Mouse (Mus musculus) CH12.LX (cell line): Measurements from ENCODE around the gene Acsm3. TPM values are rescaled to one million over a fixed set of nuclear protein-coding genes. Genes with fewer than 3 reads are reported as not detected.

Experiments
- DNase-seq: peaks from one replicate; pipeline ENCODE4 v3.0.0-alpha.2; 2013; ENCODE audit errors: extremely low read depth
- H3K27ac ChIP-seq: 2 replicates; pipeline ENCODE4 v1.5.1; 2012; ENCODE audit warnings: low read depth, mild to moderate bottlenecking, control low read depth, moderate library complexity; ENCODE audit not compliant: insufficient read depth
- H3K27me3 ChIP-seq: replicated peaks from 2 replicates; pipeline ENCODE3; 2012; ENCODE audit warnings: inconsistent platforms
- H3K36me3 ChIP-seq, 2 experiments: replicated peaks in 1 of 2; 2 replicates each; pipeline versions ENCODE3 to v1.6.1; 2012; ENCODE audit warnings: inconsistent platforms in 1 of 2, low read length in 1 of 2, mild to moderate bottlenecking in 1 of 2, mixed read lengths in 1 of 2, moderate library complexity in 1 of 2; ENCODE audit not compliant: control insufficient read depth in 1 of 2, insufficient read depth in 1 of 2
- H3K4me1 ChIP-seq, 2 experiments: 2 replicates each; pipeline ENCODE4 v1.6.1; 2012; ENCODE audit warnings: inconsistent platforms in 1 of 2, moderate library complexity in 1 of 2; ENCODE audit not compliant: insufficient read depth in 2 of 2, control insufficient read depth in 1 of 2
- H3K4me2 ChIP-seq: 2 replicates; pipeline ENCODE4 v1.6.1; 2012; ENCODE audit warnings: low read depth, mild to moderate bottlenecking, control low read depth; ENCODE audit not compliant: poor library complexity, insufficient read depth, severe bottlenecking
- H3K4me3 ChIP-seq, 3 experiments: fragments of 150-350 bp in 1 of 3; sonication (generic) in 1 of 3; replicated peaks in 1 of 3; 2 replicates each; pipeline versions ENCODE3 to v1.5.1; 2011 to 2012; ENCODE audit warnings: low read depth in 2 of 3, low read length in 2 of 3, mild to moderate bottlenecking in 2 of 3, moderate library complexity in 2 of 3, control low read depth in 1 of 3, improper control_type of control experiment in 1 of 3, inconsistent platforms in 1 of 3, mixed read lengths in 1 of 3; ENCODE audit not compliant: poor library complexity in 1 of 3
- H3K79me2 ChIP-seq: replicated peaks from 2 replicates; pipeline ENCODE4 v1.6.1; 2012; ENCODE audit warnings: mild to moderate bottlenecking, moderate library complexity; ENCODE audit not compliant: control insufficient read depth, poor library complexity, insufficient read depth, severe bottlenecking; ENCODE audit errors: extremely low read depth
- H3K9ac ChIP-seq: 2 replicates; pipeline ENCODE4 v1.6.1; 2012; ENCODE audit warnings: low read depth, mild to moderate bottlenecking, control low read depth, moderate library complexity; ENCODE audit not compliant: insufficient read depth
- H3K9me3 ChIP-seq: replicated peaks from 2 replicates; pipeline ENCODE3; 2012; ENCODE audit warnings: low read length, inconsistent platforms, mixed read lengths
- CHD1 ChIP-seq: IDR thresholded peaks from 2 replicates; pipeline ENCODE4 v1.6.1; 2012; ENCODE audit warnings: low read depth, low read length, improper control_type of control experiment, inconsistent platforms
- CHD2 ChIP-seq: IDR thresholded peaks from 2 replicates; pipeline ENCODE4 v1.6.1; 2011; ENCODE audit warnings: low read length, improper control_type of control experiment
- CTCF ChIP-seq, 2 experiments: IDR thresholded peaks in 1 of 2; conservative IDR thresholded peaks in 1 of 2; 2 replicates each; pipeline ENCODE4 v1.5.1; 2011 to 2012; ENCODE audit warnings: low read depth in 2 of 2, low read length in 2 of 2, improper control_type of control experiment in 1 of 2, inconsistent platforms in 1 of 2, mild to moderate bottlenecking in 1 of 2, moderate library complexity in 1 of 2
- ELF1 ChIP-seq: IDR thresholded peaks from 2 replicates; pipeline ENCODE4 v1.6.1; 2014; ENCODE audit warnings: low read depth, mild to moderate bottlenecking, inconsistent platforms, low read length, improper control_type of control experiment
- EP300 ChIP-seq: IDR thresholded peaks from 2 replicates; pipeline ENCODE4 v1.6.1; 2011; ENCODE audit warnings: low read length, improper control_type of control experiment
- ETS1 ChIP-seq: conservative IDR thresholded peaks from 2 replicates; pipeline ENCODE4 v1.6.1; 2012; ENCODE audit warnings: low read depth, mild to moderate bottlenecking, inconsistent platforms, low read length, improper control_type of control experiment, moderate library complexity
- IRF4 ChIP-seq: IDR thresholded peaks from 2 replicates; pipeline ENCODE4 v1.6.1; 2014; ENCODE audit warnings: low read depth, mild to moderate bottlenecking, inconsistent platforms, low read length, improper control_type of control experiment
- MAFK ChIP-seq: IDR thresholded peaks from 2 replicates; pipeline ENCODE4 v1.6.1; 2011; ENCODE audit warnings: low read length, improper control_type of control experiment; ENCODE audit not compliant: insufficient replicate concordance
- MAZ ChIP-seq: IDR thresholded peaks from 2 replicates; pipeline ENCODE4 v1.6.1; 2012; ENCODE audit warnings: low read depth, mild to moderate bottlenecking, inconsistent platforms, low read length, improper control_type of control experiment, moderate library complexity
- MYC ChIP-seq: IDR thresholded peaks from 2 replicates; pipeline ENCODE4 v1.6.1; 2011; ENCODE audit warnings: low read depth, mild to moderate bottlenecking, improper control_type of control experiment, low read length
- NELFE ChIP-seq: IDR thresholded peaks from 2 replicates; pipeline ENCODE4 v1.6.1; 2011; ENCODE audit warnings: low read depth, low read length, improper control_type of control experiment
- PAX5 ChIP-seq: IDR thresholded peaks from 2 replicates; pipeline ENCODE4 v1.6.1; 2012; ENCODE audit warnings: low read length, inconsistent platforms, mixed read lengths
- POLR2A ChIP-seq: IDR thresholded peaks from 2 replicates; pipeline ENCODE4 v1.6.1; 2011; ENCODE audit warnings: low read depth, mild to moderate bottlenecking, improper control_type of control experiment, low read length
- RAD21 ChIP-seq: IDR thresholded peaks from 2 replicates; pipeline ENCODE4 v1.6.1; 2011; ENCODE audit warnings: low read depth, mild to moderate bottlenecking, low read length, improper control_type of control experiment, moderate library complexity
- SIN3A ChIP-seq: IDR thresholded peaks from 2 replicates; pipeline ENCODE4 v1.6.1; 2012; ENCODE audit warnings: low read length, improper control_type of control experiment, inconsistent platforms
- SMC3 ChIP-seq: IDR thresholded peaks from 2 replicates; pipeline ENCODE4 v1.6.1; 2011; ENCODE audit warnings: low read depth, low read length, improper control_type of control experiment
- TCF12 ChIP-seq: IDR thresholded peaks from 2 replicates; pipeline ENCODE4 v1.6.1; 2014; ENCODE audit warnings: low read depth, mild to moderate bottlenecking, inconsistent platforms, low read length, improper control_type of control experiment
- UBTF ChIP-seq: IDR thresholded peaks from 2 replicates; pipeline ENCODE4 v1.6.1; 2012; ENCODE audit warnings: low read depth, mild to moderate bottlenecking, inconsistent platforms, low read length, improper control_type of control experiment, moderate library complexity
- USF1 ChIP-seq: IDR thresholded peaks from 2 replicates; pipeline ENCODE4 v1.6.1; 2014; ENCODE audit warnings: low read depth, mild to moderate bottlenecking, inconsistent platforms, low read length, improper control_type of control experiment
- dilution Hi-C: fragments of 300-500 bp; cut with MboI; formaldehyde crosslinking; loops from 2 replicates; pipeline ENCODE4 v1.14.3; 2020; ENCODE audit warnings: low sequenced_read_pairs; ENCODE audit not compliant: extremely low pct_unique_long_range_greater_than_20kb, extremely low pct_ligation_motif_present
- in situ Hi-C: fragments of 300-500 bp; cut with MboI; formaldehyde crosslinking; loops from 3 replicates; pipeline ENCODE4 v1.14.3; 2019; ENCODE audit warnings: low sequenced_read_pairs, low pct_ligation_motif_present, low pct_unique_long_range_greater_than_20kb, mixed read lengths
- polyA plus RNA-seq: library from polyadenylated mRNA; unstranded; fragments of >175 nt; gene quantifications from 2 replicates; pipeline ENCODE4 v1.2.1, GENCODE M21; 2012; ENCODE audit warnings: low read depth; ENCODE audit not compliant: insufficient read length
- total RNA-seq, 2 experiments: library from RNA; depleted of rRNA; stranded (reverse); fragments of 300-350 nt in 1 of 2; fragments of >200 nt in 1 of 2; gene quantifications; 2 replicates each; pipeline ENCODE4 v1.2.3; 2012 to 2014

Gene Acsm3
- total and polyA plus RNA-seq, 3 experiments, result 0.17 to 0.69 TPM; not detected in 1

- in situ Hi-C loops (no loop called here), dilution Hi-C loops (no loop called here)
- Histone ChIP-seq H3K27ac (no peak overlapping the region), H3K36me3 (no peaks in the 10 kb centered on the region), H3K4me3 (no peak overlapping the region), H3K27me3 (no peaks in the 10 kb centered on the region), H3K4me2 (no peak overlapping the region), H3K4me1 (peaks cover 0 to 11% of the 10 kb centered on the region in 2 experiments; a peak in 2 of 4 replicates), H3K9ac (no peak overlapping the region), H3K79me2 (no peaks in the 10 kb centered on the region), H3K9me3 (no peaks in the 10 kb centered on the region)
- TF ChIP-seq ETS1, result no peak
- TF ChIP-seq CTCF (conservative IDR thresholded peaks at IDR 0.05 in 1 of 2, IDR thresholded peaks at IDR 0.05 in 1 of 2; ENCODE audit: low read depth in 2 of 2, low read length in 2 of 2), result peak in 1 of 2 experiments; percentile 51; a peak in 2 of 4 replicates
- peak; percentile 13 for TF ChIP-seq RAD21
- TF ChIP-seq SMC3, result peak; percentile 35
- TF ChIP-seq MYC, result no peak
- TF ChIP-seq POLR2A, result no peak
- TF ChIP-seq MAFK, result peak; percentile 54; the same call in 1 of the 2 replicates
- peak; percentile 38 for DNase-seq
Measured at GRCm38 (mm10) chr7:119744321-119744720, 16.4 kb upstream of the Acsm3 start.

DNA sequence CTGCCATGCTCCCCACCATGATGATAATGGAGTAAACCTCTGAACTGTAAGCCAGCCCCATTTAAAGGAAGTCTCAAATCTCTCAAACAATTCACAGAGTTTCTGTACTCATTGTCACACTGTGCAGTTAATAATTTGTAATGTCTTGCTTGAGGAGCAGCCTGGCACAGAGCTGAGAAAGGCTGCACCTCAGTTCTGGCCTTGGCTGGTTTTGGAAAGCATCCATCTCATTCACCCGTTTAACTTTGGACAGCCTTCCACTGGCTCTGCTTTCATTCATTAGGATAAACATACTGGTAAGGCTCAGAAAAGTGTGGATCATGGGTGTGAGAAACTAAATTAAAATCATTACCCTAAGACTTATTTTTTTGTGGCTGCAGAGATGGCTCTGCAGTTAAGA, 14.9 kb upstream of the Acsm3 start:
- H3K79me2 ChIP-seq, result no peaks in the 10 kb centered on the region
- H3K27ac ChIP-seq, result no peak overlapping the region
- no peak for DNase-seq
- no peaks in the 10 kb centered on the region for H3K9me3 ChIP-seq
- no peaks in the 10 kb centered on the region for H3K27me3 ChIP-seq
- H3K4me1 ChIP-seq, result peaks cover 0 to 11% of the 10 kb centered on the region in 2 experiments; a peak in 2 of 4 replicates
- H3K9ac ChIP-seq, result no peak overlapping the region
- H3K4me2 ChIP-seq, result no peak overlapping the region
- H3K4me3 ChIP-seq, result no peak overlapping the region
- dilution Hi-C loops (no loop called here), in situ Hi-C loops (no loop called here)
- no peaks in the 10 kb centered on the region for H3K36me3 ChIP-seq
- TF ChIP-seq NELFE, result no peak
- no peak for TF ChIP-seq CHD1
- no peak for TF ChIP-seq IRF4
- no peak for TF ChIP-seq MAZ
- TF ChIP-seq CHD2, result no peak
- no peak for TF ChIP-seq CTCF (conservative IDR thresholded peaks at IDR 0.05 in 1 of 2, IDR thresholded peaks at IDR 0.05 in 1 of 2; ENCODE audit: low read depth in 2 of 2, low read length in 2 of 2)
- TF ChIP-seq MAFK, result no peak
- no peak for TF ChIP-seq SIN3A
- no peak for TF ChIP-seq USF1
- TF ChIP-seq MYC, result no peak
- TF ChIP-seq ETS1, result no peak
- TF ChIP-seq PAX5, result no peak
- TF ChIP-seq EP300, result no peak
- TF ChIP-seq UBTF, result no peak
- no peak for TF ChIP-seq ELF1
- no peak for TF ChIP-seq POLR2A
- TF ChIP-seq TCF12, result no peak
